Mouse (Mus musculus) myocyte (in vitro differentiated cells): ENCODE measurements around the gene Ric8a.

Experiments
- POLR2A ChIP-seq: IDR thresholded peaks from one replicate; pipeline ENCODE4 v1.6.1; 2011; ENCODE audit warnings: low read depth, mild to moderate bottlenecking, control low read depth, moderate library complexity; ENCODE audit not compliant: insufficient read length
- TCF3 ChIP-seq: IDR thresholded peaks from one replicate; pipeline ENCODE4 v1.6.1; 2011; ENCODE audit warnings: low read depth, control low read depth; ENCODE audit not compliant: insufficient read length

DNA sequence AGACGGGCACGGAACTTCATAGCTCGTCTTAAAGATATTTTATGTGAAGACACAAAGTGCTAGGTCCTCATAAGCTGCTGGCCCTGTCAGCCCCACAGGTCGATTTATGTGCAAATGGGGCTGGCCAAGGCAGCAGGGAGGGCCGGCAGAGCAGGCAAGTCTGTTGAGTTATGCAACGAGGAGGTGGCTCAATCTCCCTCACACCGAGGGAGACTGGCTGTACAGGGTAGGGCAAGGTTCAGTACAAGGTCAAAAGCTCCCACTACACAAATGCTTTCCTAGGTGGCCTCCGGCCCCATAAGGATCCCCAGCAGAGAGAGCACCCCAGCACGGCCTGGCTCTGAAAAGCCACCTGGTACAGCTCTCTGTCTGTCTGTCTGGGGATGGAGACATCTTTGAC, 3.4 kb upstream of the Ric8a start:
- TF ChIP-seq TCF3 (no peak), POLR2A (no peak)
